Mouse (Mus musculus) gastrocnemius, postnatal 25 days (tissue): ENCODE measurements at regions not wholly inside any gene's neighbourhood (a gene's known extent, or its start where the extent isn't known, plus 50 kb on each side); places are given as distances from the start of the nearest gene placed in this dataset.

Experiments
- DNase-seq: peaks from one replicate; pipeline ENCODE4 v3.0.0; 2022

- DNase-seq = no peak
These were observed 89.4 kb upstream of the Rnd3 start for GRCm38 (mm10) chr2:51238131-51238931.

DNA sequence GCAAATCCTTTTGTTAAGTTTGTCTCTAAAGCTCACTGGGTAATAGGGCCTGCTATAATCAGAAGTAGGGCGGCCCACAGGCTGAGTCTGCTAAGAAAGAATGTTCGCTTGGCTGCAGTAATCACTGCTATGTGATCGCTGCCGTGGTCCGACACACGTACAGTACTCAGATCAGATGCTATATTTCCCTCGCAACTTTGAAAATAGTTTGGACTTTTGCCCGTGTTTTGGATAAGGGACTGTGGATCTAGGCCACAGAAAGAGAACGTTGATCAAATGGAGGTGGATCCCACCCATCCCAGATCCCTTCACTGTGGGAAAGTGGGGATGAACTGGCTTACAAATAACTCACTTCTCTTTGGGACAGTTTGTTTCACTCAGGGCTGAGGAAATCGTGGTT lies 88.5 kb upstream of the Rnd3 start:
- DNase-seq = no peak

- no peak for DNase-seq
These were observed 87.9 kb upstream of the Rnd3 start for GRCm38 (mm10) chr2:51236852-51237251.

- DNase-seq = no peak
These were observed 85.5 kb upstream of the Rnd3 start for GRCm38 (mm10) chr2:51234427-51234826.

DNA sequence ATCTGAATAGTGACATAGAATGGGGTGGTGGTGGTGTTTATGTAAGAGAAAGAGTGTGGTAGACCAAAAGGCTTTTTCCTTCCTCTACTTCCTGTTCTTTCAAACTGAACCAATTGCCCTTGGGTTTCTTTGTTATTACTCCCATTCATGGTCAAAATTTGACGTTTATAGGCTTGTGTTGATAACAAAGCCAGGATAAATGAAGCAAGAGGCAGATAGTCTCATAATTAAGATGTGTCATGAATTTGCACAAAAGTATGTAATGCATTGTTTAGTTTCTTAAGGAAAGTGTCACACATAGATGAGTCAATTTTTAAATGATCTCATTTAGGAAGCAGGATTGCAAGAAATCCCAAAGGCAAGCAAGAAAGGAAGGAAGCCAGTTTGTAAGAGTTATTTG lies 73.9 kb upstream of the Rnd3 start:
- no peak for DNase-seq

- DNase-seq = no peak
These were observed 70.8 kb upstream of the Rnd3 start for GRCm38 (mm10) chr2:51219714-51220113.

DNA sequence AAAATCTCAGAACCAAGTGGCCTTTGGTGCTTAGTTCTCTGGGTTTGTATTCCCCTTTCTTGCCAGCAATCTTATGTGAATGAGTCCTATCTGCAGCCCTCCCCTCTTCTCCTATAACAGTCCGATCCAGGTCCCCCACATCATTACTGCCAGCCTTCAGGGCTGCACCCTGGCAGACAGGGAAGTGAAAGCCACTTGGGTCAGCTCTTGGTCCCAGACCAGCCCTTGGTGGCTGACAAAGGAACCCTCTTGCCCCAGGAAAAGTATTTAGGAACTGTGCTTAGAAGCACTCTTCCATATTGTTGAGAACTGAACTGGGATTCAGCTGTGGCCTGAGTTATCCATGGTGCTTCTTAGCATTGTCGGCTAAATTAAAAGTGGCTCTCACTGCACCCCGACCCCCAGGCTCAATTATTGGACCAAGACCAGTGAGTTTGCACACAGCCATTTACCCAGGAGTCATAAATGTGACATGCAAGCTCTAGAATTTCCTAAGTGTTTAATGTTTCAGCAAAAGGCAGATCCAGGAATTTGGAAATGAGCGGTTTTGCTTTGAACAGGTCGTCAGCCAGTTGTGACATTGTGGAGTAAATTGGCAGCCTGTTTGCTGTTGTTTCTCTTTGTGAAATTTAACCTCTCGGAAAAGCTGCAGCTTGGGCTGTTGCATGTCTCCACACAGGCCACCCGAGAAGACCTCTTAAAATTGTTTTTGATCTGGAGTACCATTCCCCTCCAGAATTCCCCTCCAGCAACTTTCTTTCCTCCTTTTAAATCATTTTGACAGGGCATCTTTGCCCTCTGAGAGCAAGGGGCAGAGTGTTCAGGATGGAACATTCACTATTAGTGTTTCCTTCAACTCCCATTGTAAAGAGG lies 58.5 kb upstream of the Rnd3 start:
- DNase-seq = no peak

- DNase-seq = no peak
These were observed 57.4 kb upstream of the Rnd3 start for GRCm38 (mm10) chr2:51206332-51206731.
